Mouse (Mus musculus): ENCODE measurements around the gene Tbc1d4. TPM values are rescaled to one million over a fixed set of nuclear protein-coding genes. Genes with fewer than 3 reads are reported as not detected.

Gene Tbc1d4
- polyA plus RNA-seq, 1 experiment from 2014 or later: 4.3 TPM

- no peaks in the 10 kb centered on the region for H3K36me3 ChIP-seq (ENCODE audit: control insufficient read depth, insufficient read depth)
- H3K9me3 ChIP-seq (ENCODE audit: control insufficient read depth): no peaks in the 10 kb centered on the region
- no peak overlapping the region for H3K4me3 ChIP-seq (ENCODE audit: low read depth, low read length)
- no peak for TF ChIP-seq CTCF (IDR thresholded peaks at IDR 0.05; ENCODE audit: low read depth)
- no peak overlapping the region for H3K9ac ChIP-seq (ENCODE audit: low read depth, low read length)
- H3K4me1 ChIP-seq (replicated peaks; ENCODE audit: control insufficient read depth, insufficient read depth, low read length): no peaks in the 10 kb centered on the region
- H3K4me2 ChIP-seq (replicated peaks; ENCODE audit: low read depth): no peak overlapping the region
- peak; percentile 78 for ATAC-seq
- H3K27me3 ChIP-seq (replicated peaks; ENCODE audit: control insufficient read depth, insufficient read depth, low read length): no peaks in the 10 kb centered on the region
- WGBS: 37% methylated on average over 3 of the region's 3 CpGs
- no peak overlapping the region for H3K27ac ChIP-seq (ENCODE audit: low read depth, low read length)
Observed at GRCm38 (mm10) chr14:101465893-101466292, 143.1 kb downstream of the Tbc1d4 start.

DNA sequence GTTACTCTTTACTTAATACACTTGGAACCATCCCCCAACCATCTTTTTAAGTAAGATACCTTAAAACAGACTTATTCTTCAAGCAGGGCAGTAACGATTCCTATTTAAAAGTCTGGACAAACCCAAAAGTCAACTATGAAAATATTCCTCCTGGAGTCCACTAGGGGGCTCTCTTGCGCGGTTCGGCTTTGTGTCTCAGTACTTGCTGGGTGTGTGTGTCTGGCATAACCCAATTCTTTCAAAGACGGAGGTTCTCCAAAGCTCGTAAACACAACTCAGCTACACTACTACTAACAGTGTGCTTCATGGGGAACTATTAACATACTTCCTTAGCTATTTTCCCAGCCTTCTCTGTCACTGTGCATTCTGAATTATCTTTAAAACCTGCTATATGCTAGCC is 148.2 kb downstream of the Tbc1d4 start:
- no peak for ATAC-seq
- Histone ChIP-seq H3K36me3 (ENCODE audit: control insufficient read depth, insufficient read depth) (no peaks in the 10 kb centered on the region), H3K27ac (ENCODE audit: low read depth, low read length) (no peak overlapping the region), H3K4me2 (replicated peaks; ENCODE audit: low read depth) (no peak overlapping the region), H3K4me1 (replicated peaks; ENCODE audit: control insufficient read depth, insufficient read depth, low read length) (no peaks in the 10 kb centered on the region), H3K4me3 (ENCODE audit: low read depth, low read length) (no peak overlapping the region), H3K9ac (ENCODE audit: low read depth, low read length) (no peak overlapping the region), H3K9me3 (ENCODE audit: control insufficient read depth) (no peaks in the 10 kb centered on the region), H3K27me3 (replicated peaks; ENCODE audit: control insufficient read depth, insufficient read depth, low read length) (no peaks in the 10 kb centered on the region)
- TF ChIP-seq CTCF (IDR thresholded peaks at IDR 0.05; ENCODE audit: low read depth): peak; percentile 77
- WGBS: 23% methylated on average over 6 of the region's 6 CpGs

- ATAC-seq: no peak
- Histone ChIP-seq H3K4me2 (replicated peaks; ENCODE audit: low read depth) (no peak overlapping the region), H3K4me1 (replicated peaks; ENCODE audit: control insufficient read depth, insufficient read depth, low read length) (no peaks in the 10 kb centered on the region), H3K27me3 (replicated peaks; ENCODE audit: control insufficient read depth, insufficient read depth, low read length) (no peaks in the 10 kb centered on the region), H3K27ac (ENCODE audit: low read depth, low read length) (no peak overlapping the region), H3K9me3 (ENCODE audit: control insufficient read depth) (no peaks in the 10 kb centered on the region), H3K36me3 (ENCODE audit: control insufficient read depth, insufficient read depth) (no peaks in the 10 kb centered on the region), H3K4me3 (ENCODE audit: low read depth, low read length) (no peak overlapping the region), H3K9ac (ENCODE audit: low read depth, low read length) (no peak overlapping the region)
- no peak for TF ChIP-seq CTCF (IDR thresholded peaks at IDR 0.05; ENCODE audit: low read depth)
- 70% methylated on average over 6 of the region's 6 CpGs for WGBS
Observed at GRCm38 (mm10) chr14:101452915-101453314, 156.1 kb downstream of the Tbc1d4 start.

DNA sequence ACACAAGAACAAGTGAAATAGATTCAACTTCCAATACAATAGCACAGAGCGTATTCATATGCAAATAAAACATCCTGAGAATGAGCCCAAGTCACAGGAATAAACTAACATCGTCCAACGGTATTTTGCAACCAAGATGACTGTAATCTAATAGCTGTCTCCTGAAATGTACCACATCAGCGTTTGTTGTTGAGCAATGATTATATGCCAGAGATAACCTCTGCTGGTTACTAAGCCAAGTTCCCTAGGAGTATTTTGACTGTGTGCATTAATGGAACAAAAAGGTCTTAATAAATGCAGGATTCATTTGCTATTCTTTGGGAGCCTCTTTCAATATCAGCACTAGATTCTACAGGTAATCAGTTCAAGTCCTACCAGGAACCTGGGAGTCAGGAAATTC is 161.1 kb downstream of the Tbc1d4 start:
- Histone ChIP-seq H3K4me1 (replicated peaks; ENCODE audit: control insufficient read depth, insufficient read depth, low read length) (no peaks in the 10 kb centered on the region), H3K9ac (ENCODE audit: low read depth, low read length) (no peak overlapping the region), H3K4me3 (ENCODE audit: low read depth, low read length) (no peak overlapping the region), H3K36me3 (ENCODE audit: control insufficient read depth, insufficient read depth) (no peaks in the 10 kb centered on the region; the same call in 1 of the 2 replicates), H3K9me3 (ENCODE audit: control insufficient read depth) (no peaks in the 10 kb centered on the region), H3K27me3 (replicated peaks; ENCODE audit: control insufficient read depth, insufficient read depth, low read length) (no peaks in the 10 kb centered on the region), H3K27ac (ENCODE audit: low read depth, low read length) (no peak overlapping the region), H3K4me2 (replicated peaks; ENCODE audit: low read depth) (no peak overlapping the region)
- no peak for ATAC-seq
- no peak for TF ChIP-seq CTCF (IDR thresholded peaks at IDR 0.05; ENCODE audit: low read depth)
- WGBS: 70% methylated on average over 4 of the region's 4 CpGs

DNA sequence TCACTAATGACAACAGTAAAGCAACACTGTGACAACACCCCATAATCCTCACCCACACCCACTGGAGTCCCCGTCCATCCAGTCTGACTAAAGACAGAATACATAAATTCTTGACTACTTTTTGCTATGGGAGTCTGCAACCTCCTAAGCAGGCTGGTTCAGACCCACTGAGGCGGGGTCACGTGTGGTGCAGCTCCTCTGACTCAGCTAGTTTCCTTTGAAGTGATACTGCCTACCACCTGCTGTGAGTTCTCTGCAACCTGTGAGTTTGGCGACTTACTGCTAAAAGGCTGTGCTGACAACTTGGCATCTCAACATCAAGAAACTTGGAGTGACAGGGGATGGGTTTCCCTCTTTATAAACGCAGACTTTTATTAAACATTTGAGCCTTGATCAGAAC is 163.8 kb downstream of the Tbc1d4 start:
- ATAC-seq: no peak

GRCm38 (mm10) chr14:101437925-101438324 is 171.1 kb downstream of the Tbc1d4 start:
- Histone ChIP-seq H3K27ac (ENCODE audit: low read depth, low read length) (no peak overlapping the region), H3K4me3 (ENCODE audit: low read depth, low read length) (no peak overlapping the region), H3K36me3 (ENCODE audit: control insufficient read depth, insufficient read depth) (no peaks in the 10 kb centered on the region), H3K4me1 (replicated peaks; ENCODE audit: control insufficient read depth, insufficient read depth, low read length) (no peaks in the 10 kb centered on the region), H3K9ac (ENCODE audit: low read depth, low read length) (no peak overlapping the region), H3K9me3 (ENCODE audit: control insufficient read depth) (no peaks in the 10 kb centered on the region), H3K4me2 (replicated peaks; ENCODE audit: low read depth) (no peak overlapping the region), H3K27me3 (replicated peaks; ENCODE audit: control insufficient read depth, insufficient read depth, low read length) (no peaks in the 10 kb centered on the region)
- TF ChIP-seq CTCF (IDR thresholded peaks at IDR 0.05; ENCODE audit: low read depth): no peak
- ATAC-seq: no peak
- 84% methylated on average over 3 of the region's 3 CpGs for WGBS

More for the DNA sequence above, 163.8 kb downstream of the Tbc1d4 start:
- H3K9ac ChIP-seq (ENCODE audit: low read depth, low read length): no peak overlapping the region
- no peaks in the 10 kb centered on the region for H3K9me3 ChIP-seq (ENCODE audit: control insufficient read depth)
- no peak overlapping the region for H3K27ac ChIP-seq (ENCODE audit: low read depth, low read length)
- H3K4me2 ChIP-seq (replicated peaks; ENCODE audit: low read depth): no peak overlapping the region
- H3K4me1 ChIP-seq (replicated peaks; ENCODE audit: control insufficient read depth, insufficient read depth, low read length): no peaks in the 10 kb centered on the region
- WGBS: 62% methylated on average over 5 of the region's 5 CpGs
- H3K27me3 ChIP-seq (replicated peaks; ENCODE audit: control insufficient read depth, insufficient read depth, low read length): no peaks in the 10 kb centered on the region
- no peaks in the 10 kb centered on the region; the same call in 1 of the 2 replicates for H3K36me3 ChIP-seq (ENCODE audit: control insufficient read depth, insufficient read depth)
- TF ChIP-seq CTCF (IDR thresholded peaks at IDR 0.05; ENCODE audit: low read depth): no peak
- no peak overlapping the region for H3K4me3 ChIP-seq (ENCODE audit: low read depth, low read length)

DNA sequence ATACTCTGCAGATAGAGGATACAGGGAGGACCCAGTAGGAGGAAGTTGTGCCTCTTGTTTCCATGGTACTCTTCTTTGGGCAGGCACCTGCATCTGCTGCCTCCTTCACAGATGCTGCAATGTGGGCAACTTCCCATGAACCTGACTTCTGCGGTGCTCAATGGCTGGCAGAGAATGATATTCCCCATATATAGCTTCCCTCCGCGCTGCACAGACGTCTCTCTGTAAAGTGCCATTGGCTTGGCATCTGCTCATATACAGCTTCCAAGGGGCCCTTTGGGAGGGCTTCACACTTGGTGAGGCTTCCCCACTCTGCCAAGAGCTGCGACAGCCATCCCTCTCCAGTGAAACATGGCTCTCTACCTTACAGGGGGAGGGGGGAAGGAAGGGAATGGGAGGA is 178.5 kb downstream of the Tbc1d4 start:
- no peak for ATAC-seq
- no peaks in the 10 kb centered on the region for H3K27me3 ChIP-seq (replicated peaks; ENCODE audit: control insufficient read depth, insufficient read depth, low read length)
- no peaks in the 10 kb centered on the region for H3K4me1 ChIP-seq (replicated peaks; ENCODE audit: control insufficient read depth, insufficient read depth, low read length)
- TF ChIP-seq CTCF (IDR thresholded peaks at IDR 0.05; ENCODE audit: low read depth): no peak
- H3K4me3 ChIP-seq (ENCODE audit: low read depth, low read length): no peak overlapping the region
- no peak overlapping the region for H3K27ac ChIP-seq (ENCODE audit: low read depth, low read length)
- WGBS: 75% methylated on average over 5 of the region's 5 CpGs
- no peak overlapping the region for H3K4me2 ChIP-seq (replicated peaks; ENCODE audit: low read depth)
- H3K9me3 ChIP-seq (ENCODE audit: control insufficient read depth): no peaks in the 10 kb centered on the region
- no peaks in the 10 kb centered on the region for H3K36me3 ChIP-seq (ENCODE audit: control insufficient read depth, insufficient read depth)
- no peak overlapping the region for H3K9ac ChIP-seq (ENCODE audit: low read depth, low read length)

Data from intestine, postnatal 0 days (tissue).